Mouse (Mus musculus) forebrain, embryonic 11.5 days (tissue): ENCODE measurements around the gene Sorl1. TPM values are rescaled to one million over a fixed set of nuclear protein-coding genes. Genes with fewer than 3 reads are reported as not detected.
A peak's percentile ranks its signal among the peaks of the same experiment; 100 is the strongest.

Experiments
- ATAC-seq: fragments of 200-750 bp; cut with Nextera tagmentation; replicated peaks from 2 replicates; pipeline ENCODE4 v1.8.0; 2017; ENCODE audit warnings: moderate TSS enrichment; ENCODE audit not compliant: low FRiP score
- DNase-seq: peaks from one replicate; pipeline ENCODE4 v3.0.0-alpha.2; 2017; ENCODE audit warnings: low spot score
- H3K27ac ChIP-seq: fragments of 300-500 bp; sonication (generic); 2 replicates; pipeline ENCODE4 v1.5.1; 2014; ENCODE audit warnings: low read depth, low read length
- H3K27me3 ChIP-seq: fragments of 300-500 bp; sonication (generic); 2 replicates; pipeline ENCODE4 v1.6.1; 2014; ENCODE audit warnings: mild to moderate bottlenecking, low read length, mixed read lengths; ENCODE audit not compliant: control insufficient read depth, insufficient read depth
- H3K36me3 ChIP-seq: fragments of 300-500 bp; sonication (generic); 2 replicates; pipeline ENCODE4 v1.6.1; 2014; ENCODE audit warnings: mild to moderate bottlenecking, low read length, moderate library complexity, mixed read lengths; ENCODE audit not compliant: control insufficient read depth, insufficient read depth
- H3K4me1 ChIP-seq: fragments of 300-500 bp; sonication (generic); replicated peaks from 2 replicates; pipeline ENCODE4 v1.6.1; 2014; ENCODE audit warnings: low read length, mixed read lengths; ENCODE audit not compliant: control insufficient read depth, insufficient read depth
- H3K4me2 ChIP-seq: fragments of 300-500 bp; sonication (generic); 2 replicates; pipeline ENCODE4 v1.6.1; 2014; ENCODE audit warnings: low read depth, mild to moderate bottlenecking, low read length, moderate library complexity, mixed read lengths; ENCODE audit not compliant: severe bottlenecking
- H3K4me3 ChIP-seq: fragments of 300-500 bp; sonication (generic); 2 replicates; pipeline ENCODE4 v1.5.1; 2014; ENCODE audit warnings: low read depth, low read length
- H3K9ac ChIP-seq: fragments of 300-500 bp; sonication (generic); 2 replicates; pipeline ENCODE4 v1.6.1; 2014; ENCODE audit warnings: low read length
- H3K9me3 ChIP-seq: fragments of 300-500 bp; sonication (generic); 2 replicates; pipeline ENCODE4 v1.6.1; 2016; ENCODE audit warnings: low read length, mixed read lengths; ENCODE audit not compliant: control insufficient read depth
- WGBS: fragments of 180-500 bp; shearing (Covaris S2); extraction: QIAGEN DNeasy Blood & Tissue Kit; methylation state at CpG from one replicate; pipeline ENCODE4 v1.1.7; 2014; 5-methylcytosine and 5-hydroxymethylcytosine counted together
- polyA plus RNA-seq: library from polyadenylated mRNA; unstranded; fragments of >200 nt; fragmentation: Nextera tagmentation; extraction: Ambion mirVana; gene quantifications from 2 replicates; pipeline ENCODE4 v1.2.1, GENCODE M21; 2014

Sorl1 gene
- polyA plus RNA-seq, 1 experiment from 2014 or later, result 8.1 TPM

- ATAC-seq (no peak), DNase-seq (no peak)
- no peak overlapping the region for H3K9ac ChIP-seq
- no peak overlapping the region for H3K4me3 ChIP-seq
- 90% methylated on average over 5 of the region's 5 CpGs for WGBS
- no peaks in the 10 kb centered on the region for H3K36me3 ChIP-seq
- no peaks in the 10 kb centered on the region for H3K9me3 ChIP-seq
- no peak overlapping the region for H3K27ac ChIP-seq
- peaks cover 4% of the 10 kb centered on the region; the same call in 1 of the 2 replicates for H3K4me1 ChIP-seq
- no peaks in the 10 kb centered on the region for H3K27me3 ChIP-seq
- H3K4me2 ChIP-seq, result no peak overlapping the region
These were observed 10.8 kb downstream of the Sorl1 start for GRCm38 (mm10) chr9:42113316-42113715.

DNA sequence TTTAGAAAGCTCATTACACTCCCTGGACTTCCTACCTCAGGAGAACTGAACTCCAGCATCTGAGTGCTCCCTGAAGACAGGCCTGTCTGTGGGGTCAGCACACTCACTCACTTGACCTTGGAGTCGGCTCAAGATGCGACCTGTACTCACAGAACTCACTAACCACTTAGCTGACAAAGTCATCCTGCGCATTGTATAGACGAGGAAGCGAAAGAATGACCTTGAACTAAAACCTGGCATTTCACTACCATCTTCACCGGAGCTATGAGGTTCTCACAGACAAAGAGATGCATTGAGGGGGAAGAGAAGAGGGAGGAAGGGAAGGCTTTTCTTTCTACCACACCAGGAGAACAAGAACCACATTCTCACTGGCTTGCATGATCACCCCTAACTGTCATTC, 11.4 kb downstream of the Sorl1 start:
- Histone ChIP-seq H3K4me2 (no peak overlapping the region), H3K4me3 (no peak overlapping the region), H3K27ac (no peak overlapping the region), H3K4me1 (peaks cover 4% of the 10 kb centered on the region; the same call in 1 of the 2 replicates), H3K36me3 (no peaks in the 10 kb centered on the region), H3K27me3 (no peaks in the 10 kb centered on the region), H3K9ac (no peak overlapping the region), H3K9me3 (no peaks in the 10 kb centered on the region)
- DNase-seq (no peak), ATAC-seq (no peak)
- WGBS, result 92% methylated on average over 6 of the region's 6 CpGs

DNA sequence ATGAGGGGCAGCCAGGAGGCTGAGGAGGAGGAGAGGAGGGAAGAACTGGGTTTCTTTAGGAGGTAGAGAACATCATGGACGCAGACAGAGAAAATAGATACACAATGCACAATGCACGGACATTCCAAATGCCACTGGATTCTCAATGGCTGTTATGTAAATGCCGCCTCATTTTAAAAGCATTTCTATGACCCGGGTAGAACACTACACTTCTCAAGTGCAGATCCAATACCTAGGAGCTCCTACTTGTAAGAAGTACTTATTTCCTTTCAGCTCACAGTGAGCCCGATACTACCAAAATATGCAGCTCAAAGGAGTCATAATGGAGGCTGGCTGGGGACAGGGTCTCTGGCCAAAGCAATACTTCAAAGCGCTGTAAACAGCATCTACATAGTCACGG, 12.8 kb downstream of the Sorl1 start:
- H3K27ac ChIP-seq, result no peak overlapping the region
- H3K9ac ChIP-seq, result no peak overlapping the region
- H3K9me3 ChIP-seq, result no peaks in the 10 kb centered on the region
- H3K36me3 ChIP-seq, result no peaks in the 10 kb centered on the region
- no peak for DNase-seq
- H3K27me3 ChIP-seq, result no peaks in the 10 kb centered on the region
- H3K4me3 ChIP-seq, result no peak overlapping the region
- H3K4me1 ChIP-seq, result peaks cover 4% of the 10 kb centered on the region; the same call in 1 of the 2 replicates
- ATAC-seq, result no peak
- 90% methylated on average over 7 of the region's 7 CpGs for WGBS
- no peak overlapping the region for H3K4me2 ChIP-seq

DNA sequence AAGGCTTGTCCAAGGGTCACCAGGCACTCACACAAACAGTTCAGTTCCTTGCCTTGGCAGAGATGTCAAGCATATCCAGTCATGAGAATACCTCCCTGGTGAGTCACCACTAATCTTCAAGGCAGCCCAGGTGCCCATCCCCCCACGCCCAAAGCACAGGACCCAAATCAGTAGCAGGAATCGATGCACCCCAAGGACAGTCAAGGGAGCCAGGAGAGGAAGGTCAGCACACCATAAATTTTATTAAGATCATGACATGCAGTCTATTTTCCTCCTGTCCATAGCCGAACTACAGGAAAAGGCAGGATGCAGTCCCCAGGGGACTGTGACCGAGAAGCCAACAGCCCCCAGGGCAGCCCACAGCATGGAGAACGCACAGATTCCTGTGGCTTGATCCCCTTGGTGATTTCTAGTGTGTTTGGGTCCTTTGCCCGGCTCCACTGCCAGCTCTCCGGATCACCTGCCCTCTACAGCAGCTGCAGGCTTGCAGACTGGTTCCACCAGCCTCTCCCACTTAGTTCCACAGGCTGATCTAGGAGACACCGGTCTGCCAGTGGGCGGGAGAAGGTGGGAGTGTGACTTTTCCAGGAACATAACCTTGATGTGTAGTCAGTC, 14.2 kb downstream of the Sorl1 start:
- ATAC-seq (no peak), DNase-seq (peak; percentile 53)
- H3K4me1 ChIP-seq, result peaks cover 4% of the 10 kb centered on the region; the same call in 1 of the 2 replicates
- H3K27me3 ChIP-seq, result no peaks in the 10 kb centered on the region
- no peaks in the 10 kb centered on the region for H3K9me3 ChIP-seq
- WGBS, result 64% methylated on average over 9 of the region's 9 CpGs
- H3K9ac ChIP-seq, result no peak overlapping the region
- H3K36me3 ChIP-seq, result no peaks in the 10 kb centered on the region
- H3K27ac ChIP-seq, result no peak overlapping the region
- no peak overlapping the region for H3K4me2 ChIP-seq
- no peak overlapping the region for H3K4me3 ChIP-seq

GRCm38 (mm10) chr9:42109131-42109530, 15.0 kb downstream of the Sorl1 start:
- ATAC-seq (no peak), DNase-seq (no peak)
- no peaks in the 10 kb centered on the region for H3K9me3 ChIP-seq
- no peak overlapping the region for H3K4me2 ChIP-seq
- H3K4me1 ChIP-seq, result peaks cover 4% of the 10 kb centered on the region; the same call in 1 of the 2 replicates
- no peak overlapping the region for H3K27ac ChIP-seq
- 69% methylated on average over 5 of the region's 5 CpGs for WGBS
- H3K4me3 ChIP-seq, result no peak overlapping the region
- no peak overlapping the region for H3K9ac ChIP-seq
- no peaks in the 10 kb centered on the region for H3K36me3 ChIP-seq
- H3K27me3 ChIP-seq, result no peaks in the 10 kb centered on the region

DNA sequence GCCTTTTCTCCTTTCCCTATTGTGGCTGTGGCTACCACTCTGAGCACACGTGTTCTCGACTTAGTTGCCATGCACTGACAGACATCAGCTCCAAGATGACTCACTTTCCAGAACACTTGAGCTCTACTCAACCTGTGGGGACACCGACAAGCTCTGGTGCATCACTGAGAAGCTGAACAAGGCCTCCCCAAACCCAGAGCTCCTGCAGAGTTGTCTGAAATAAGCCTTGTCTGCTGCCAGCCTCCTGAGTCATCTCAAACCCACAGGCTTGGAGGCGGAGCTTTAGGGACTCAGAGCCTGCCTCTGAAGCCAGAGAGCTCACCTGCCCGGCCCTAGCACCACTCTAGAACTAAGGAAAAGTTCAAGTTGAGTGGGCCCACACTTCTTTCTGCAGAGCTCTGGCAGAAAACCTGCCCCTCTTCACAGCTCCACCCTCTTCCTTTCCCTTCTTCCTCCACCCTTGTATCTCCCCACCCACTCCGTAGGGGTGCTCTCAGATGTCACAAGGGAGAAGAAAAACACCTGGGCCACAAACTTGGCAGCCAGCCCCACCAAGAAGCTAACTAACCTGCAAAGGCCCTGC, 15.6 kb downstream of the Sorl1 start:
- ATAC-seq (no peak), DNase-seq (no peak)
- no peaks in the 10 kb centered on the region for H3K9me3 ChIP-seq
- no peak overlapping the region for H3K4me2 ChIP-seq
- no peaks in the 10 kb centered on the region for H3K36me3 ChIP-seq
- H3K27ac ChIP-seq, result no peak overlapping the region
- H3K27me3 ChIP-seq, result no peaks in the 10 kb centered on the region
- H3K4me3 ChIP-seq, result no peak overlapping the region
- WGBS, result 66% methylated on average over 6 of the region's 6 CpGs
- H3K9ac ChIP-seq, result no peak overlapping the region
- H3K4me1 ChIP-seq, result peaks cover 4% of the 10 kb centered on the region; the same call in 1 of the 2 replicates

GRCm38 (mm10) chr9:42107062-42107461, 17.0 kb downstream of the Sorl1 start:
- Histone ChIP-seq H3K4me2 (no peak overlapping the region), H3K27me3 (no peaks in the 10 kb centered on the region), H3K36me3 (no peaks in the 10 kb centered on the region), H3K9ac (no peak overlapping the region), H3K4me1 (peaks cover 4% of the 10 kb centered on the region; the same call in 1 of the 2 replicates), H3K27ac (no peak overlapping the region), H3K4me3 (no peak overlapping the region), H3K9me3 (no peaks in the 10 kb centered on the region)
- WGBS, result 95% methylated on average over 10 of the region's 10 CpGs
- DNase-seq (no peak), ATAC-seq (no peak)

DNA sequence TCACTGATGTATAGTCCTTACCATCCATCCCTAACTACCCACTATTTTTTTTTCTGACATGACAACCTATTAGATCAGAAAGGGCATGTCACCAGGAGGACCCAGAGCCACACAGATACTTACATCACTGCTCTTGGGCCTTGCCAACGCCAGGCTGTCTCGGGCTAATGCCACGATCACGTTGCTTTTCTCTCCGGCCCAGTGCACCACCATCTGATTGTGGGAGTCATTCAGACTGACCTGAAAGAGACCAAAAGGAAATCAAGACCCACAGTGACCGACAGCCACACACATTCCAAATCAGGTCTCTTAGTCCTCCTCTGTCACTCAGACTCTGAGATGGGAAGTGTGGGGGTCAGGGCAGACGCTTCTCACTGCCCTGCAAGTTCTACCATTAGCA, 17.8 kb downstream of the Sorl1 start:
- Histone ChIP-seq H3K9me3 (no peaks in the 10 kb centered on the region), H3K27ac (no peak overlapping the region), H3K4me1 (peaks cover 4% of the 10 kb centered on the region; the same call in 1 of the 2 replicates), H3K36me3 (no peaks in the 10 kb centered on the region), H3K27me3 (no peaks in the 10 kb centered on the region), H3K9ac (no peak overlapping the region), H3K4me3 (no peak overlapping the region), H3K4me2 (no peak overlapping the region)
- DNase-seq (no peak), ATAC-seq (no peak)
- 89% methylated on average over 7 of the region's 7 CpGs for WGBS

- no peaks in the 10 kb centered on the region for H3K4me1 ChIP-seq
- DNase-seq, result no peak
- 91% methylated on average over 7 of the region's 7 CpGs for WGBS
- H3K36me3 ChIP-seq, result no peaks in the 10 kb centered on the region
- no peak overlapping the region for H3K9ac ChIP-seq
- no peaks in the 10 kb centered on the region for H3K27me3 ChIP-seq
- H3K4me3 ChIP-seq, result no peak overlapping the region
- no peaks in the 10 kb centered on the region for H3K9me3 ChIP-seq
- H3K4me2 ChIP-seq, result no peak overlapping the region
- no peak overlapping the region for H3K27ac ChIP-seq
- no peak for ATAC-seq
These were observed 20.6 kb downstream of the Sorl1 start for GRCm38 (mm10) chr9:42103546-42103945.
